Mouse (Mus musculus): ENCODE measurements around the gene Rbm47.

Gene Rbm47

GRCm38 (mm10) chr5:66124931-66125330 is 48.0 kb downstream of the Rbm47 start:
- no peak for DNase-seq

- DNase-seq, result peak; percentile 30 to 39
These were observed 48.9 kb downstream of the Rbm47 start for GRCm38 (mm10) chr5:66124089-66124400.

DNA sequence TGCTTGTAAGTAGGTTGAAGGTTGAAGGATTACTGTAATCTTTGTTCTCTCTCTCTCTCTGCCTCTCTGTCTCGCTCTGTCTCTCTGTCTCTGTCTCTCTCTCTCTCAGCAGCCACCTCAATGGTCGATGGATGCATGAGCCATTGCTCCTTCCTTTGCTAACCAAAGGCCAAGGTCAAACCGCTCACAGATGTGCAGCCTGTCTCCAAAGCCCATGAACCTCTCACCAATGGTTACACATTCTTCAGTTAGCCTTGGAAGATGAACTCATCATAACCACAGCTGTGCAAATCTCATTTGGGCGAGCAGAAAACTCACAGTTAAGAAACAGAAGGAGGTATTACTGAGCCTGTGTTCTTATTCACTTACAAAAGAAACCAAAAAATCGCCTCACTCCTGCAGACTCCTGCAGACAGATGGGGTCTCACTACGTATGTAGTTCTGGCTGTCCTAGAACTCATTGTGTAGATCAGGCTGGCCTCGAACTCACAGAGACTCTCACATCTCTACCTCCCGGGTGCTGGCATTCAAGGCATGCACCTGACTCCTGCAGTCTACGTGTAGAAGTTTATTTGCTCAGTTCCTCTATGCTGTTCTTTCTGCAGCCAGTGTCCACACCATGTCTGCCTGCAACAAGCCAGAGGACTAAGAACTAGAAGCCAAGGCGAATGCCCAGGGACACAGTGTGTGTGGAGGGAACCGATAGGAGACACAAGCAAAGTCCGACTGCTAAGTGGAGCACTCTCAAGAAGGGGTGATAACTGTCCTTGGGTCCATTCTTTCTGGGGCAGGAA is 49.4 kb downstream of the Rbm47 start:
- no peak for DNase-seq

DNA sequence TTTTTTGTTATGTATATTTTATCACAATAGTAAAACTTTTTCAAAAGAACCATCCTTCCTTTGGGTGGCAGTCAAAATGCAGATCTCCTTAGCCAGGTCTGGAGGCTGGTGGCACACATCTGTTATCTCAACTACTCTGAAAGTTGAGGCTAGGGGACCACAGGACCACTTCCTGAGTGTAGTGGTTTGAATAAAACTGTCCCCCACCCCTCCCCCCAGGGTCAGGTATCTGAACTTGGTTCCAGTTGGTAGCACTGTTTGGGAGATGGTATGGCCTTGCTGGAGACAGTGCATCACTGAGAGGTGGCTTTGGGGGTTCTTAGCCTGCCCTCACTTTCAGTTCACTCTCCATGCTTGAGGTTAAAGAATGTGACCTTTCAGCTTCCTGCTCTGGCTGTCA is 51.7 kb downstream of the Rbm47 start:
- DNase-seq, result no peak

- DNase-seq, result no peak
These were observed 58.2 kb downstream of the Rbm47 start for GRCm38 (mm10) chr5:66114751-66115150.

GRCm38 (mm10) chr5:66114208-66114607 is 58.7 kb downstream of the Rbm47 start:
- DNase-seq, result no peak

- no peak for DNase-seq
These were observed 60.9 kb downstream of the Rbm47 start for GRCm38 (mm10) chr5:66112059-66112458.

GRCm38 (mm10) chr5:66106372-66106771 is 66.5 kb downstream of the Rbm47 start:
- no peak for DNase-seq

- no peak for DNase-seq
These were observed 67.0 kb downstream of the Rbm47 start for GRCm38 (mm10) chr5:66105946-66106345.

- no peak for DNase-seq
These were observed 67.6 kb downstream of the Rbm47 start for GRCm38 (mm10) chr5:66105366-66105765.

- DNase-seq, result no peak
These were observed 69.5 kb downstream of the Rbm47 start for GRCm38 (mm10) chr5:66103386-66103785.

DNA sequence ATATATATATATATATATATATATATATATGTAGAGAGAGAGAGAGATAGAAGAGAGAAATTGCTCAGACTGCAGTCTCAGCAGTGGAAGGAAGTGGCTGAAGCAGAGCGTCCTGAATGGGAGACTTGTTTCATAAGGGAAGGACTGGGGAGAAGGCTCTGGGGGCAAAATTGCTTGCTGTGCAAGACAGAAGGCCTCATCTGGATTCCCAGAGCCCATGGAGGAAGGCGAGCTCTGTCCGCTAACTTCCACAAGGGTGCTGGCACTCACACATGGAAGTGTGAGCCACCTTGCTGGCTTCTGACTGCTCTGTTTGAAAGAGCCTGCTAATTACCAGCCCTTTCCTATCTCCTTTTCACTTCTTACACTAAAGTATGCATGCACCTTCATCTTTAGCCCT is 70.1 kb downstream of the Rbm47 start:
- no peak for DNase-seq

DNA sequence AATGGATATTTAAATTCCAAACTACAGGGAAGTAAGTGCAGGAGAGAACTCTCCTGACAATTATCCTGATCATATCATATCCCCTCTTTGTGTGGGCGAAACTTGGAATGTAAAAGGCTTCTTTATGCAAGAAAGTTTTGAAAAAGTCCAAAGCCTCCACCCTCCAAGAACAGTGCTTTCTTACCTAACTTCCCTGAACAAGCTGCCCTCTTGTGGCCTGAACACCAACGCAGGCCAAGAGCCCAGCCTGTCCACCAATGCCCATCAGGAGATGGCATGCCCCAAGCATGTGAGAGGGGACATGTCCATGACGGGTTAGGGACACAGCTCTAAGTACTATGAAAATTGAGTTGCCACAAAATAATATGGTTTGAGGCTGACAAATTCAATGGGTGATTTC is 71.3 kb downstream of the Rbm47 start:
- no peak for DNase-seq

DNA sequence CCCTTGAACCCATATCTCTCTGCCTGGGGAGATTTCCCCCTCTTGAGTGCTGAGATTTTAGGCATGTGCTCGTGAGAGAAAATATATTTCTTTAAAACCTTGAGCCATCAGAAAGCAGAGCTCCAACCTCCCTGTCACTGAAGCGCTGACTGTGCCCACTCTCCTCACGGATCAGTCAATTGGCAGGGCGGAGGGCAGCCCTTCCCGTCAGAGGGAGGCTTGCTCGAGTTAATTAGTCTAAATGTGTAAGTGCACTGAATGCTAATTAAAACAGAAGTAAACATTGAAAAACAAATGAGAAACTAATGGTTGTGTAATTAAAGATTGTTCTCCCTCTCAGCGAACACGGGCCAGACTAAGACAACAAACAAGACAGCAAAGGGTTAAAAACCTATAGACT is 72.6 kb downstream of the Rbm47 start:
- DNase-seq, result no peak

GRCm38 (mm10) chr5:66098094-66098871 is 74.6 kb downstream of the Rbm47 start:
- DNase-seq, result no peak

GRCm38 (mm10) chr5:66096081-66096480 is 76.8 kb downstream of the Rbm47 start:
- no peak for DNase-seq

DNA sequence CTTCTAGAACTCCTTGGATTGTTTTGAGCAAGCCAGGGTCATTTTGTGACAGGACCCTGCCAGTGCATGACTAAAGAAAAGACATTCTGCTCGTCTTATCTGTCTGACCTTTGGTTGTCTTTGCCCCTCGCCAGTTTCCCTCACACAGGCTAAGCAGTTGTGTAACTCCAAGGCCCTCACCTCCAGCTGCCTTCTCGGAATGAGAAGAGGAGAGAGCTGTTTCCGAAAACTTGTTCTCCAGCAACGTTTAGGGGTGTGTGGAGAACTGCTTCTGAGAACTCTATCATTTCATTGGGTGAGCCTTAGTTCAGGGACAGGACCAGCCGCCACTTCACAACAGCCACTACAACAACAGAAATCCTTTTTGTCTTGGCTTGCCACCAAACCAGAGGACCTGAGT is 77.8 kb downstream of the Rbm47 start:
- no peak for DNase-seq

- no peak for DNase-seq
These were observed 82.9 kb downstream of the Rbm47 start for GRCm38 (mm10) chr5:66090037-66090436.

GRCm38 (mm10) chr5:66089600-66089999 is 83.3 kb downstream of the Rbm47 start:
- no peak for DNase-seq

- DNase-seq, result no peak
These were observed 84.0 kb downstream of the Rbm47 start for GRCm38 (mm10) chr5:66088902-66089295.

DNA sequence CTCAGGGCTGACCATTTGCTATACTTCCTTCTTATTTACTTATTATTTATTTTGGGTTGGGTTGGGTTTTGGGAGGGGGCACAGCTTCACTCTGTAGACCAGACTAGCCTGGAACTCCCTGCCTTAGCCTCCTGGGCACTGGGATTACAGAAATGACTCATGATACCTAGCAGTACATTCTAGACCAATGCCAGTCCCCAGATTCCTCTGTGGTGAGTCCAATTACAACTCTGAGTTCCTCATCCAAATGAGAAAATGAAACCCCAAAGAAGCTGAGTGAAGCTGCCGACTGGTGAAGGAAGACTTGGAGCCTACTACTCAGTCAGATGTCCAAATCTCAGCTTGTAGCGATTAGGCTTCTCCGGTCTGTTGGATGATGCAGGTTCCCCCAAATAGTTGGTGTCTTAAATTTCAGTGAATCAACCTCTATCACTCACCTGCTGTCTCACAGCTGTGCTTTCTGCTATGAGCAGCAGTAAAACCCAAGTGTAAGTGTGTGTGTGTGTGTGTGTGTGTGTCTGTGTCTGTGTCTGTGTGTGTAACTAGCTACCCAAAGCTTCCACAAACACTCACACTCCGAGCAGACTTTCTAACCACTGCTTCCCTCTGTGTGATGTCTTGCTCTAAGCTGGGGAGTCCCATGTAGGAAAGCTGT is 84.5 kb downstream of the Rbm47 start:
- no peak for DNase-seq

DNA sequence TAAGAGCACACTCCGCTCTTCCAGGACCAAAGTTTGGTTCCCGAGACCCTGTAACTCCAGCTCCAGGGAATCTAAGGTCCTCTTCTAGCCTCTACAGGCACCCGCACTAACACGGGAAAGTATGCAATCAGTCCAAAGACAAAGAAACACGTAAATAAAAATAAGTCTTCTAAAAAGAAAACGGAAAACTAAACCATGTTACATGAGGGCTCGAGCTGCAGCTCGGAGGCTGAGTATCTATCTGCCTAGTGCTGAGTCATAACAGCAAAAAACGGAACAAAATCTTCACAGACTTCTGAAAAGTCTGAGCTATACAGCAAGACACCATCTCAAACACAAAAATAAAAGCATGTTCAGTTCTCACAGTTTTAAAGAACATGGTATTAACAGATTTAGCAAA is 86.0 kb downstream of the Rbm47 start:
- no peak for DNase-seq

- DNase-seq, result no peak
These were observed 86.6 kb downstream of the Rbm47 start for GRCm38 (mm10) chr5:66086304-66086703.

DNA sequence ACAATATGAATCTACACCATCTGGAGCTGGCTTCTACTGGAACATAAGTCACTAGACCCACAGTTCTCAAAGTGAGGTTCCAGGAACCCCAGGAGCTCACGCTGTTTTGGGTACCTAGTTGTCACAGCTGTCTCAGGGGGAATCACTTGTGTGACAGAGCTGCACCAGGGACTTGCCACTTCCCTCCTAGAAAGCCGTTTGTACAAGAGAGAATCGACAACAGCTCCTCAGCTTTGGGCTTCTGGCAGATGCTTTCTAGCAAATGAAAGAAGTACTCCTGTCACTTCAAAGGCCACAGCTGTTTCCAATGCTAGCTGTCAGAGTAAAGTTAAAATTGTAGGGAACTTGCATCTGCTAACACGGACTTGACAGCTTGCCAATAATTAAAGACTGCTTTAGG is 87.4 kb downstream of the Rbm47 start:
- no peak for DNase-seq
